Mouse (Mus musculus): Measurements from ENCODE around the gene Gm14296. TPM values are rescaled to one million over a fixed set of nuclear protein-coding genes. Genes with fewer than 3 reads are reported as not detected.
"Not testable (repeated sequence)": the region's sequence is repeated elsewhere in the genome, so short reads cannot be mapped to it uniquely, and the experiment has no call there.

The Gm14296 gene
- total RNA-seq (2021) = 1 to 10 TPM; 4.9 to 9.3 TPM
- long read RNA-seq, experiment 1, partial matches to known transcripts = 0 of 1 reads
- long read RNA-seq, experiment 1, other reads (novel, unspliced or antisense) = 1 of 1 reads
- long read RNA-seq, experiment 2, partial matches to known transcripts = 2 of 2 reads
- long read RNA-seq, experiment 2, other reads (novel, unspliced or antisense) = 0 of 2 reads

DNA sequence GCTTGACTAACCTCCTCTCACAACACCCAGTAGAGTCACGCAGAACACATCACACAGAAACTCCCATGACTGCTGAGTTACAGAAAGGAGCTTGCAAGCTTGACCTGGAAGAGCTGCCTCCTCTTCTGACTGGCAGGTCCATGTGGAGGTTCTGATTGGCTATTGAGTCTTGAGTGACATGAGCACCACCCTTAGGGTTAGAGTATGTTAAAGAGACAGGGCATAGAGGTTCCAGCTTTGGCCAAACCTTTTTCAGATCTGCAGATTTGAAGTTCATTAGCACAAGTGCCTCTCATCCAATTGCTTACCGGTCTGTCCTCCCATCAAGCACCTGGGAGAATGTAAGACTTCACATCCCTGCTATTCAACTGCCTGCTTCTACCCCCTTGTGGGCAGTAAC is at the start of gene Gm14296:
TSS of gene Gm14296 (minus strand) at position 101 of the 400 bp plus-strand sequence.
- DNase-seq = not testable (repeated sequence)

DNA sequence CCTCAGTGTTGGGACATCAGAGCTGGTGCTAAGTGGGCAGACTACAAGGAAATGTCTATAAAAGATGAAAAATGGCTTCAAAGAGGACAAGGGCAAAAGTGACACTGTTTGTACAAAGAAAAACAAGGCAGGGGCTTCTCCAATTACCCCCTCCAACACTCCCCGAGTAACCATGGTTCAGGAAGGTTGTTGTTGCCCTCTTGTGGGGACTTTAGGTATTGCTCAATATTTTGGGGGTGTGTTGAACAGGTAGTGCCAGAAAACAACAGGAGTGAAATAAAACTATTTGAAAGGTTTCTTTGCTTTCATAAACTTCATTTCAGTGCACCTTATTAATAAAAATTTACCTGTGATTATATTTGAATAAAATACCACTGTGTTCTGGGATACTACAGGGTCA is 22.1 kb downstream of the Gm14296 start:
- not testable (repeated sequence) for DNase-seq

Other genes with a start within 250 kb of the Gm14296 start
- 10 to 100 TPM in 1 of 2 experiments, 1 to 10 TPM in 1; 9.2 to 11.4 TPM for gene Gm14305, start 219.5 kb downstream of the Gm14296 start, total RNA-seq (2021)
- 10 to 100 TPM in 1 of 2 experiments, 1 to 10 TPM in 1; 7.4 to 15.9 TPM for gene Gm14295, start 129.2 kb downstream of the Gm14296 start, total RNA-seq (2021)
- gene Gm14408, start 96.7 kb downstream of the Gm14296 start, total RNA-seq (2021) = not detected
- 10 to 100 TPM; 29.5 to 32.9 TPM for gene Gm14419, start 73.1 kb upstream of the Gm14296 start, total RNA-seq (2021)
- under 1 TPM; 0.51 to 0.91 TPM for gene Gm14401, start 146.5 kb upstream of the Gm14296 start, total RNA-seq (2021)